Mouse (Mus musculus) kidney, postnatal 25 days (tissue): Measurements from ENCODE around the gene Celf5.

Experiments used
- DNase-seq, 2 experiments: peaks; one replicate each; pipeline ENCODE4 v3.0.0; 2021; ENCODE audit warnings: mixed read lengths in 2 of 2

Celf5 gene

DNA sequence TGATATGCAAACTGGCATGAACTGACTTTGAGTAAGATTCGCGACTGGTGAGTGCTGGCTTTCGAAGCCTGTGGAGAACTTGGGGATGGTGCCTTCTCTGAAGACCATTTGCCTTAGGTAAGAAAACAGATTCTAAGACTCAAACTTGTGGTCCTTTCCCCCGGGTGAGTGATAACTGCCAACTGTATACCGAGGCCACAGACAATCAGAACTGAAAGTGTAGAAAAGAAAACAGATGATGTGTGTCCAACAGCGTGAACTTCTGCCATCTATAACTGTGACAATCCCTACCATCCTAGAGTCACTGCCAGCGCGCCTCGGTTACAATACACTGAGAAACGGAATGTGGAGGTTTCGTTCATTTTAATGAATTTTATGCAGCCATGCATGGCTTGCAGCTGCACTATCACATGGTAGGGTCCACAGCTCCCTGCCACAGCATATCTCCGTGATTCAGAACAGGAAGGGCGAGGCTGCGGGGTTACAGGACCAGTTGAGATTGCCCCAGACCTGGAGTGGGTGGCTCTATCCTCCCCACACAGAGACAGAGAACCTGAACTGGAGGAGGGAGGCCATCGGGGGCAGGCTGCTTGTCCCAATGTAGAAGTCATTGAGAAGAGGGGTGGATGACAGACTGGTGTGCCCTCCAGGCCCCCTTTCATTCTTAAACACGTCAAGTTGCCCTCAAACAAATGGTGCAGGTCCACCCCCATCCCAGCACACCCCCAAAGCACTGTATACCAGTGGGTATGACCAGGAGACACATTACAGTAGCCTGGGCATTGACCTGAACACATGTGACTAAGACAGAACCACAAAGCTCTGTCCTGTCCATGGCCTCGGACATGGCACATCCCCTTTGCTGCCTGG is 15.1 kb upstream of the Celf5 start:
- DNase-seq, result no peak

DNA sequence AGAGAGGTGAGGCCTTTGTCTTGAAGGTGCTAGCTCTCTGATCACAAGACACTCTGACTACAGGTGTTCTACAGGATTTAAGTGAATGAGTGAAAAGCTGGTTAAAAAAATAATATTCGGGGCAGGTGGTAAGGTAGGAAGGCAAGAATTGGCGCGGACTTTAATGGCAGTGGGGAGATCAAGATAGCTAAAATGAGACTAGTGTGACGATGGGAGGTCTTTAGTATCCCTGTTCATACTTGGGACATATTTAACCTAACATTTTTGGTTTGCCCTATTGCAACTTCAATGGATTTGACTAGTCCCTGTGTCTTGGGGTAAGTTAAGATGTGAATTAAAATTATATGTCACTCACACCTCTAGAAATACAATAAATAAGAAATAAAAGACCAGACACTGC is 14.5 kb upstream of the Celf5 start:
- DNase-seq, result no peak

DNA sequence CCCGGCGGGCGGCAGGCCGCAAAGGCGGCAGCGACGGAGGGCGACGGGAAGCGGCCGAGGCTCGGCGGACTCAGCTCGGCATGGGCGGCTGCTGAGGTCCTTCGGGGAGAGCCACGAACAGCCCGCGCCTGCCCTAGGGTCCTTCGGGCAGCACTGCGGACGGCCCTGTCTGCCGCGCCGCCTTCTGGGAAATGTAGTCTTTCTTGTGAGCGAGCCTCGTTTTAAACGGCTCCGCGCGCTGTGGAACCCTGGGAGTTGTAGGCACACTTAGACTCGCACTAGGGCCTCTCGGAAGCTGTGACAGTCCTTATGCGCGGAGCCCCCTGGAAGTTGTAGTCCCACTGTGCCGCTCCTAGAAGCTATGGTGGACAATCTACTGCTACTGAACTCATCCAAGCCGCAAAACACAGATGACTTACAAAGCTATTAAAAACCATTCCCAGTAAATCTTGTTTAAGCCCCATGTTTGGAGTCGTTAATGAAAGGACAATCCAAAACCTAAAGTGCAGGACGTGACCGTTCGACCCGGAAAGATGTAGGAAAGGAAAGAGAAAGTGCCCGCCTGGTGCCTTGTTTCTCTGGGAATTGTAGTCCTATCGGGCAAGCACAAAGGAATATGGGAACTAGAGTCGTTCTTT is 13.9 kb upstream of the Celf5 start, which contains the start of gene Ncln:
Gene Ncln (minus strand): TSS at position 129 of the 638 bp plus-strand sequence.
- DNase-seq, result peak; percentile 99

DNA sequence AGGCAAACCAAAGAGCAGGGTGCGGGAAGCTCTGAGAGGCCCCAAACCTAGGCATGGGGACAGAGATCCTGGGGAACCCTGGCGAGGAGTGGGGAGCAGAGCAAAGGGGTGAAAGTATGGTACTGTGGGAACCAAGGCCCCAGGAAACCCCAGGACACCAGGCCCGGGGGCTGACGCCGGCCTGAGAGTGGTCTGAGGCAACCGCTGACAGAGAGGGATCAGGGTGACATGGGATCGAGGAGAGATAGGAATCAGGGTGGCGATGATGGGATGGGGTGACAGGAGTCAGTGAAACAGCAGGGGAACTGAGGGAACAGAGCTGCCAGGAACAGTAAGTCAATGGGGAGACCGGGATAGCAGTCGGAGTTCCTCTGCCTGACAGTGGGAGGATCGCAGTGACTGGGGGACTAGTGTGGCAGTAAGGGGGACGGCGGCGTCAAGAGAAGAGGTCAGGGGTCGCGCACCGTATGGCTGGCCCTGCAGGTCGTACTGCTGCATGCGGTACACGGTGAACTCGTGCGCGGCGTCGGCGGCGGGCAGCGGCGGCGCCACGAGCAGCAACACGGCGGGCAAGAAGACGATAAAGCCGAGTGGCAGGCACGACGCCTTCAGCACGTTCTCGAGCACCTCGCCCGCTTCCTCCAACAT is 13.2 kb upstream of the Celf5 start:
- peak in 1 of 2 experiments; percentile 28 for DNase-seq

DNA sequence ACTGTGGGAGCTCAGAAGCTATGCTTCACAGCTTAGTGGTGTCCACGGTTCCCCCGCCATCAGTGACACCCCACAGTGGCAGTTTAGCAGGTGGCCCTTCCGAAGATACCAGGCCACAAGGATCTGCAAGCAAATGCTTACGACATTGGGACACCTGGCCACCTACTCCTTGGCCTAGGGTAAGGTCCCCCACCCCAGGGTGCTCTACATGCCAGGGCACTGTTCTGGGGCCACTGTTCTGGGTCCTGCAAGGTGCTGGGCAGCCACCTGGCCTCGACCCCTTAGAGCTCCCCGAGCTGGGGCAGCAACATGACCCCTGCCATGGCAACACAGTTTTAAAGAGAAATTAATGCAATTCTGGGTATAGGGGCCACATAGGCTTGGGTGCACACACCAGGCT is 12.6 kb upstream of the Celf5 start:
- DNase-seq, result peak in 1 of 2 experiments; percentile 39

DNA sequence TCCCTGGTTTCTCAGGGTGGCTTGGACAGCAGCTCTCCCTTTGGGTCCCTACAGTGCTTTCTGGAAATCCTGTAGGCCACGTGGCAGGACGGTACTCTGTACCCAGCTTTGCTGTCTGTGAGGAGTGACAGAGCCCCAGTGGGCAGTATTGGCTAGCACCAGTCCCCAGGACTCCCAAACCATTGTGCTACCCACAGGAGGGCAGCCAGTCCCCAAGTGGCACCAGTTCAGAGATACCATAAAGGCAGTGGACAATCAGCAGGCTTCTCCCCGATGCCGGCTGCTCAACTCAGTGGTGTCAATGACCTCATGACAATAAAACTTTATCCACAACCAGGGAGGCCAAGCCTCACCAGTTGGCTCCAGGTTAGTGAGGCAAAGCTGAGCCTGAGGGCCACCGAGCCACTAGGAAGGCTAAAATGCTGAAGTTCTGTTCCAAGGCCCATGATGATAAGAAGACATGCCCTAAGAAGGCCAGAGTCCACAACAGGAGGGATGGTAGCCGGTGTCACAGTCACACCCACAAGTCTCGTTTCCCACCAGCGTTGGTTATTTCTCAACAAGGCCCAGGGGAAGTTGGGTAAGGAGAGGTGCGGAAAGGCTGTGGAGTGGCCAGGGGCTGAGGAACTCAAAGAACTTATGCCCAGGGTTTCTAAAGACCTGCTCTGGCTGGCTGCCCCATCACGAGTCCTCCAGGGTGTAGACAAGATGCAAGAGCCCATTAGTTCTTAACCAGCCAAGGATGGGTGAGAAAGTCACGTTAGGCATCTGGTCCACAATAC is 11.9 kb upstream of the Celf5 start:
- no peak for DNase-seq

DNA sequence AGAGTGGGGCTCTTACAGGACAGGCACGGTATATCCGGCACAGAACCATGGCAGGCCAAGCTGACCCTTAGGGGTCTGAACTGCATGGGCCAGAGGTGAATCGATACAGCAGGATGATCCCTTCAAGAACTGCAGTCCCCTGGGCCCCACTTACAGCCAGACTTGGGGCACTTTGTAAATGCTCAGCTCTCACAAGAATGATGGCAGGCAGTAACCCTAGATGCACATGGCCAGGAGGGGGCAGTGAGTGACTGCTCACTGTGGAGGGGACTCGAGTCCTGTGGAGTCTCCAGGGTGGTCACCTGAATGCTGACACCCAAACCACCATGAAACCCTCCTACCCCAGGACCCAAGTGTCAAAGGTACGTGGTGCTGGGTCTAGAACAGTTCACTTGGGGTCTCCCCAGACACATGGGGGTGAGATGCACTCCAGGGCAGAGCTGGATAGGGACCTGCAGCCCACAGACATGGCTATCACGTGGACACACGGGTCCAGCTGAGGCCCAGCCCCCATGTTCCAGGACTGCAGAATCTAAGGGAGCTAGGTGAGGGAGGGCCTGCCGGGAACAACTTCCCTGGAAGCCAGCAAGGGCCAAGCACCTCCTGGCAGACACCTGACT is 11.2 kb upstream of the Celf5 start:
- DNase-seq, result no peak

DNA sequence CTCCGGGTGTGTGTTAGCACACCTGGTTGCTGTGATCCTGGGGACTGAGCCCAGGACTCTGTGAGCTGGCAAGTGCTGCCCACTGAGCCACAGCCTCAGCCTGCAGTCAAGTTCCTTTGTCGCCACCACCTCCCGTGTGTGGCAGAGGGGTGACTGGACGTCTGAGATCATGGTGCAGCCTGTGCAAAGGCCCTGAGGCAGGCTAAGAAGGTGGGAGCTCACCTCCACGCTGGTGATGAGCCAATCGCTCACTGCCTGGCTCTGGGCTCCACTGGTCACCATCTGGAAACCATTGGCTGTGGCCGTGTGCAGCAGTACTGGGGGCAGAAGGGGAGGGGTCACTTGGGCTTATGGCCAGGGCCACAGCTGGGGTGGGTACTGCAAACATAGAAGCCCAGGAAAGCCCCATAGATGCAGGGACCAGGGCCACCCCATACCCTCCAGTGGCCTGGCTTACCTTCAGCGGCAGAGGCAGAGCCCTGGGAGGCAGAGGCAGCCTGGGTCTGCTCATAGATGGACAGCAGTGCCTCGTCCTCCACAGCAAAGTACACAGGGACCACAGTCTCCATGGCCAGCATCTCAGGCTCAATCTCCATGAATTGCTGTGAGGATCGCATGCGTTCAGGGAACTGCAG is 10.2 kb upstream of the Celf5 start:
- DNase-seq, result no peak

DNA sequence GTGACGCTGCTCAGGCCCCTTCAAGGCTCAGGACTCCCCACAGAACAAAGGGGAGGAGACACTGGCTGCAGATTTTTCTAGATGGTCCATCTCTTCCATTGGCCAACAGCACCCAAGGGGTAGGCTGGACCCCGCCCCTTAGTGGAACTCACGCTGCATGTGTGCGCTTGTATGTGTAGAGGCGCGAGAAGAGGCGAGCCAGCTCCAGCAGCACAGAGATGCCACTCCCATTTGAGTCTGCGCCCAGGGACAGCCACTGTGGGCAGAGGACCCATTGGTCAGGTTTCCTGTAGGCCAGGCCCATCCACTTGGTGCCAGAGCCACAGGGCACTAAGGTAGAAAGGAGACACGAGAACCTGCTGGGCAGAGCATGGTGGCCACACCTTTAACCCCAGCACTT is 8.5 kb upstream of the Celf5 start:
- DNase-seq, result no peak

DNA sequence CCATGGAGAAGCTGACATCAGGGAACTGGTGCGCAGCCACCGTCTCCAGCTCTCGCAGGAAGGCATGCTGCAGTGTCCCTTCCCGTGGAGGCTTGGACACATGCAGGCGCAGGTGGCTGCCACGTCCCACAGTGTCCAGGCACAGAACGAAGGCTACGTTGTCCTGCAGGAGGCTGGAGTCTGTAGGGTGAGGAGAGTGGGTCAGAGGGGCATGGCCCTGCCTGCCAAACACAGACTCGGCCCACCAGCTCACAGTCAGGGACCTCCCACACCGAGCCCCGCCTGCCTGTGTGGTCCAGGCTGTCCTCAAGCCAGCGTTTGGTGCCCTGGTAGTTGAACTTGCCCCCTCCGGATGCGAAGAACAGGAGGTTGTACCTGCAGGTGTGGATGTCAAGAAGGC is 7.4 kb upstream of the Celf5 start:
- DNase-seq, result no peak

DNA sequence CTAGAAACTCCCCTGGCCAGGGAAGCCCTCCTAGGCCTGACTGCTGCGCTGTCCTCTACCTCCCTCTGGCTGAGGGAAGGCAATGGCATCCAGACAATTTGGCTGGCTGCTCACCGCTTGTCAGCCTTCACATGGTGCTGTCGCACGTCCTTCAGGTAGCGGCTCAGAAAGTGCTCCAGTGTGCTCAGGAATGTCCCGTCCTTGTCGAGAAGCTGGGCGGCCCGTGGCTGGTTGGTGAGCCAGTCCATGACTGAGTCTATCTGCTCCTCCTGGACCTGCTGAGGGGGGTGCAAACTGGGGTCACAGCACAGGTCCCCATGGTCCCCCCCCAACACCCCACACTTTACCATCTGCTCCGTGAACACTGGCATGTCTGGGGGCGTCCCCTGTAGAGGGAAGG is 5.6 kb upstream of the Celf5 start:
- DNase-seq, result peak in 1 of 2 experiments; percentile 37

DNA sequence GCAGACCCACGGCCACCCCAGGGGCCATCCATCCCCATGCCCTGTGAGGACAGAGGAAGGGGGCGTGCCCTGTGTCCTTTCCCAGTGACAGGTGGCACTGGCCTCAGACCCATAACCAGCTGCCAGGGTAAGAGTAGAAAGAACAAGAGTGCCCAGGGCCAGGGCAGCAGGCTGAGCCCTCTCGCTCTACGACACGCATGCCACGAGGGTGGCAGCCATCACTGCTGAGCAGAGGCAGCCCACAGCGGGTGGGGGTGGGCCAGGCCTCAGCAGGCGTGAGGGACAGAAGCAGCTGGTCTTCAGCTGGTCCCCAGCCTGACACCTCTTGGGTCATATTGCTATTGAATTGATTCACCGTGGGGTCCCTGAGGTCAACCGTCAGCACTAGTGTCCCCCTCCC is 4.0 kb upstream of the Celf5 start:
- no peak for DNase-seq

DNA sequence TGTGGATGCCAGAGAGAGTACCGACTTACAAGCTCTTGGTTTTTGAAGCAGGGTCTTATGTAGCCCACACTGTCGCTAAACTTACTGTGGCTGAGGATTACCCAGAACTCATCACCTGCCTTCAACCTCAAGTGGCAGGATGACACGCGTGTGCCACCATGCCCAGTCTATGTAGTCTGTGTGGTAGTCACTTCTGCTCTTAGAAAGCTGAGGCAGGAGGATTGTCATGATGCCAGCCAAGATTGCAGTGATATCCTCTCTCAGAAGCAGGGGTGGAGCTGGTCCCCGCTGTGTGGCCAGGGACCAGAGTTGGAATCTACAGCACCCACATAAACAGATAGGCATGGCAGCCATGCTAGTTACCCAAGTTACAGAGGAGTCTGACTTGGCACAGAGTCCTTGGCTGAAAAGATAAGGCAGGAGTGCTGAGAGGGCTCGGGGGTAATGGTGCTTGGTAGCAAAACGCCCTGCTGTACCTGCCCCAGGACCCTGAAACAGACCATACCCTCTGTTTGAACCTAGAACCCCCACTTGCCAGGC is 3.0 kb upstream of the Celf5 start:
- DNase-seq, result no peak

DNA sequence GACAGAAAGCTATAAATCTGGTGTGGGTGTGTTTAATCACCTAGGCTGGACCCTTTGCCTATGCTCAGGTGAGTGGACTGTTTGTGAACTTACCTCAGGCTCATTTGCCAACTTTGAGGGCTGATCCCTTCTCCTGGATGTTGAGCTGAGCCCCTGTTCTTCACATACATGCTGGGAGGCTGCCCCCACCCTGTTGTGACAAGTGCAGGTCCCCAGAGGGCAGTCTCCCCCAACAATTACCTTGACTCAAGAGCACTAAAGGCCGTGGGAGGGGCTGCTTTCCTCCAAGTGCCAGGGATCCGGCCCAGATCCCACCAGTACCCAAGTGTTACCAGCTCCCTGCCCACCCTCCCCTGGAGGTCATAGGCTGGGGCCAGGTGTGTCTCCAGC is 2.5 kb upstream of the Celf5 start:
- peak in 1 of 2 experiments; percentile 38 for DNase-seq

DNA sequence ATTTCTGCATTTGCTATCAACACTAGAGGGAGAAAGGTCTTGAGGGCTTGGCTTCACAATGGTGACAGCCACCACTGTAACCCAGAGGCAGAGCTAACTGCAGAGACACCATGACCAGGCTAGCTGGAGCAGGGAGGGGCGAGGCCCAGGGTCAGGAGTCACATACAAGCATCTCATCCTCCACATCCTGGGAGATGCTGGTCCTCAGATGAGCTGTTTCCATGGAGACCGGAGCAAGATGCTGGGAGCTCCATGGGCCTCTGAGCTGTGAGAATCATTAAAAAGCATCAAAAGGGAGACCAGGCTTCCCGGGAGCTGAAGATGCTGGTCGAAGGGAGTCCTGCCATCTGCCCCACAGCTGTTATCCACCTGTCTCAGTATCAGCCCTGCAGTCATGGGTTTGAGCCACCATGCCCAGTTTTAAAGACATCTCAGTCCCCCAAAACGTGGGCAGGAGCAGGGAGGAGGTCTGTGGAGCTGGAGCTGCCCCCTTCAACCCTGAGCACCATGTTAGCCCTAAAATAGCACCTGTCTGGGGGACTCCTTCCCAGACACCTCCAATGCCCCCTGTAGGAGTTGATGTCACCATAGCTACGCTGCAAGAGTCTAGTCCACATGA is 2.0 kb upstream of the Celf5 start:
- DNase-seq, result no peak

DNA sequence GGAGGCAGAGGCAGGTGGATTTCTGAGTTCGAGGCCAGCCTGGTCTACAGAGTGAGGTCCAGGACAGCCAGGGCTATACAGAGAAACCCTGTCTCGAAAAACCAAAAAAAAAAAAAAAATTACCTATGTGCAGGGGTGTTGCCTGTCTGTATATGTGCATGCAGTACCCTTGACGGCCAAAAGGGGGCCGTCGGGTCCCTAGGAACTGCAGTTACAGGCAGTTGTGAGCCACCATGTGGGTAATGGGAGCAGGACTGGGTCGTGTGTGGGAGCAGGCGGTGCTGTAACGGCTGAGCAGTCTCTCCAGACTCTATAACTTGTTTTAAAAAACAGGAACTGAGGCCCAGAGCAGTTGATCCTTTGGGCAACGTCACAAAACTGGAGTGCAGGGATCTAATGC is 1.5 kb upstream of the Celf5 start:
- DNase-seq, result peak; percentile 36 to 42

DNA sequence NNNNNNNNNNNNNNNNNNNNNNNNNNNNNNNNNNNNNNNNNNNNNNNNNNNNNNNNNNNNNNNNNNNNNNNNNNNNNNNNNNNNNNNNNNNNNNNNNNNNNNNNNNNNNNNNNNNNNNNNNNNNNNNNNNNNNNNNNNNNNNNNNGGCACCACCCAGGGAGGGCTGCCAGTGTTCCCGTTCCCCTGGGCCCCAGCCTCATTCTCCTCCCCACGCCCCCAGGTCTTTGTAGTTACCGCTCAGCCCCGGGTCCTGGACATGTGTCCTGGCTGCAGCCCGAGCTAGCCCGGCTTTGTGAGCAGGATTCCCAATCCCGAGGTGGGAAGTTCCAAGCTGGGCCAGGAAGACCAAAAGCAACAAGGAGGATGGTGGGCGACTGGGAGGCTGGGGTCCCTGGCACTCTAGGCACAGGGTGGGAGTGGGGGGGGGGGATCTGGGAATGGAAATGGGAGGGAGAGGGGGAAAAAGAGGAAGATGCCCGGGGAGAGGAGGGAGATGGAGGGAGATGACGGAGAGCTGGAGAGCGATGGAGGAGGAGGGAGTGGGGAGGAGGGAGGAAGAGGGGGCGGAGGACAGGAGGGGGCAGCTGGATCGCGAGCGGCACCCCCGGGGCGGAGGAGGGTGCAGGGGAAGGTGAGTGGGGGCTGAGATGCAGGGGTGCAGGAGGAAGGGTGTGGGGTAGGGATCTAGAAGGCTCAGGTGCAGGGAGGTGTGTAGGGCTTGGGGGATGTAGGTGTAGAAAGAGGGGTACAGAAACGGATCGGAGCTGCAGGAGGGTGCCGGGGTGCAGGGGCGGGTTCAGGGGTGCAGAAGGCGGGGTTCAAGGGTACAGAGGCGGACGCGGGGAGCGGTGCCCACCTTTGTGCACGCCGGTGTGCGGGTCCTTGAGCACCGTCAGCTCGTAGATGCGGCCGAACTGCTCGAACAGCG is 640 bp downstream of the Celf5 start:
- DNase-seq, result no peak

DNA sequence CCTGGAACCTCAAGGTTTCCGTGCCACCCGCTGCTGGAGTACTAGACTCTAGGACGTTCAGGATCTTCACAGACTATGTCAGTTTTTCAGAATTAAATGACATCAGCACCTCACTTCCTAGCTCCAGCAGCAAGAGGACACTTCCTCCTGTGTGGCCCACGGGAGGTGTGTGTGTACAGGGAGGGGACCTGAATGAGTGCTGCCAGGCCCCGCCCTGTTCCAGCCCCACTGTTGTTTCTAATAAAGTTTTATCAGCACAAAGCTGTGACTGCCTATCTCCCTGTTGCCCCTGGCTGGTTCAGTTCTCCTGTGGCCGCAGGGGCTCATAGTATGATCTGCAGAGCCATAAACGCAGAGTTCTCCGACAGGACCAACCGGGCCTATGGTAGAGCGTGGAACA is 8.0 kb downstream of the Celf5 start:
- no peak for DNase-seq

DNA sequence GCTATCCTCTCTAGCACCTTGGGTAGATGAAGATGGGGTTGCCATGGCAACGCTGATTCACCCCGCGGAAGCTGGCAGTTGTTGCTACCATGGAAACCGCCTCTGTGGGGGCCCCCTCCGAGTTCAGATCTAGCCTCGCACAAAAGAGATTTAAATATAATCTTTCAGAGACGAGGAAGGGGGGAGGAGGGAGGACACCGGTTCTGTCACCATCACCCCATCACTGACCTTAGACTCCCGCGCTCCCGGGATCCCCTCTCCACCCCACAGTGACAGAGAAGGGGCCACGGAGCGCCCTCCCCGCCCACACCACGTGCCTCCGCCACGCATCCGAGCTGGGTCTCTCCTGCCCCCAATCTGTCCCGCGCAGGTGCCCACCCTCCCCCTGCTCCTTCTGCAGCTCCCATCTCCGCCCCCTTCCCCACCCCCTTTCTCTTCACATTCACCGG is 9.5 kb downstream of the Celf5 start:
- DNase-seq, result no peak

DNA sequence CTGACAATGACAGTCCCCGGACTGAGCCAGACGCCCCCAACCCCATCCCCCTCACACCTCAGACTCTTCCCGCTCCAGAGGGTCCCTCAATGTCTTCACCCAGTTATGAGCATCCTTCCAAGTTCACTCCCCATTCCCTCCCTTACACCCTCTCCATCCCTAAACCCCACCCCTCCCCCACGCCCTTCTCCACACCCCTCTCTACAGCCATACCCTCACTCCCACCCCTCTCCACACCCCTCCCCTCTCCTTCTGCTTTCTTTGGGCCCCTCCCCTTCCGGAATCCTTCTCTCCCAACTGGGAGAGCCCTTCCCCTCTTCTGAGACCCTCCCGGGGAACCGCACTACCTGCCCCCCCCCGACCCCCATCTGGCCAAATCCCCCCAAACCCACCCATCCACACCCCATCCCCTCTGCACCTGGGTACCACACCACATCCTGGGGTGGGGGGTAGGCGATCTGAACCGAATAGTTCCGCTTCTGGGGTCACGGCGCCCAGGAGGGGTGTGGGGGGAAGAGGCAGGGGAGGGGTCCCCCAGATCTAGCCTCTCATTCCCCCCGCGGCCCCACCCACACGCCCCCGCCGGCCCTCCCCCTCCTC is 10.0 kb downstream of the Celf5 start:
- no peak for DNase-seq
